Comparison of ENCODE assay signal across 9 mouse cellular contexts in the genomic region with DNA sequence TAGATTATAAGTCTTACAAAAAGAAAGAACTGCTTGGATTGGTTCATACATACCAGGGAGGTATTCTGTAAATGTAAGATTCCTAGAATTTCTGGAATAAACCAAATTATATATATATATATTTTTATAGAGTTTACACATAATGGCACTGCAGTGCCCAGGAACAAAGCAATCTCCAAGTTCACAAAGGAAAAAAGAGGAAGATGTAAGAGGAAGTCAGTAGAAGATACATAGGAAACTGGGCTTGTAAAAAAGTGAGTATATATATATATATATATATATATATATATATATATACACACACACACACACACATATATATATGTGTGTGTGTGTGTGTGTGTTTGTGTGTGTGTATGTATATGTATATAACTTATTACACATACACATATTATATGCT. TPM values are rescaled to one million over a fixed set of nuclear protein-coding genes. Genes with fewer than 3 reads are reported as not detected.
ATAC-seq and TF ChIP-seq lines count a peak whose summit lies in the region.
"Not testable (repeated sequence)": the region's sequence is repeated elsewhere in the genome, so short reads cannot be mapped to it uniquely, and the experiment has no call there.
"Had no signal": no experiment of that assay in that cellular context is flagged by ENCODE, and none has a peak within 500 bp of the region (broad histone marks: within the 10 kb centered on the region; RNA-seq: fewer than 3 reads in every experiment).

No protein-coding gene starts in this region.

- H3K27ac ChIP-seq in bone marrow macrophage, adult 2 months (ENCODE audit: insufficient read depth, low read depth, low read length): peak overlapping the region; percentile 93

- not testable (repeated sequence) for H3K4me3 ChIP-seq in bone marrow macrophage, adult 2 months (ENCODE audit: insufficient read depth, low read length)

- TF ChIP-seq CTCF in bone marrow macrophage, adult 2 months (IDR thresholded peaks at IDR 0.05; ENCODE audit: low read depth, low read length): not testable (repeated sequence)

- TF ChIP-seq POLR2A in bone marrow macrophage, adult 2 months (IDR thresholded peaks at IDR 0.05; ENCODE audit: borderline replicate concordance, low read depth, low read length): not testable (repeated sequence)

- peaks cover 17% of the 10 kb centered on the region for H3K4me1 ChIP-seq in bone marrow macrophage, adult 2 months (ENCODE audit: control insufficient read depth, insufficient read depth, low read length)

- ATAC-seq in common myeloid progenitor, adult 5-6 weeks (replicated peaks; ENCODE audit: low read depth, poor library complexity, severe bottlenecking): 0 out of 2 replicates have a peak, but pooled peaks have one; percentile 59
- ATAC-seq in granulocyte monocyte progenitor cell, adult 5-6 weeks (replicated peaks; ENCODE audit: poor library complexity, severe bottlenecking): peak; percentile 71; the same call in 1 of the 2 replicates
- peak; percentile 60 for ATAC-seq in megakaryocyte, adult 5-6 weeks (ENCODE audit: poor library complexity, severe bottlenecking)
- peak; percentile 59 for ATAC-seq in megakaryocyte progenitor cell, adult 5-6 weeks (replicated peaks; ENCODE audit: poor library complexity)

RNA-seq across cellular contexts. Expression of a gene that starts 50.2 kb away (rescaled TPM):
- 0.13 and 0.16 TPM in 2 replicates for polyA plus RNA-seq in bone marrow macrophage, adult 2 months (2012; ENCODE audit: insufficient read depth, insufficient read length, missing spikeins)
- 0.05 and 0.46 TPM in 2 replicates for total RNA-seq in common myeloid progenitor, adult 5-6 weeks (2017)
- total RNA-seq in granulocyte monocyte progenitor cell, adult 5-6 weeks (2014; fragmentation: Nextera tagmentation): not detected in 2 replicates
- total RNA-seq in granulocyte monocyte progenitor cell, adult 5-6 weeks (2017): 0.04 and 0.15 TPM in 2 replicates
- total RNA-seq in megakaryocyte, adult 5-6 weeks (2015): not detected in 2 replicates
- total RNA-seq in megakaryocyte, adult 5-6 weeks (2017): not detected in 2 replicates
- 0.02 and 0.34 TPM in 2 replicates for total RNA-seq in megakaryocyte progenitor cell, adult 5-6 weeks (2015)
- total RNA-seq in megakaryocyte progenitor cell, adult 5-6 weeks (2017): not detected in 2 replicates
- total RNA-seq: CH12.LX, MEL had no signal
- polyA plus RNA-seq: CD4-positive, CD25-positive, alpha-beta regulatory T cell, adult 4 months; G1E had no signal

RNA-seq across cellular contexts. Expression of a gene that starts 50.3 kb away (rescaled TPM):
- polyA plus RNA-seq in bone marrow macrophage, adult 2 months (2012; ENCODE audit: insufficient read depth, insufficient read length, missing spikeins): 0.44 and 1.1 TPM in 2 replicates
- total RNA-seq in common myeloid progenitor, adult 5-6 weeks (2017): 3.3 and 5.5 TPM in 2 replicates
- total RNA-seq in granulocyte monocyte progenitor cell, adult 5-6 weeks (2014; fragmentation: Nextera tagmentation): not detected in 2 replicates
- total RNA-seq in granulocyte monocyte progenitor cell, adult 5-6 weeks (2017): 1.0 and 2.3 TPM in 2 replicates
- total RNA-seq in megakaryocyte, adult 5-6 weeks (2015): 0.21 TPM in 1 of 2 replicates, not detected in the other
- total RNA-seq in megakaryocyte, adult 5-6 weeks (2017): 0.49 TPM in 1 of 2 replicates, not detected in the other
- 0.17 and 0.54 TPM in 2 replicates for total RNA-seq in megakaryocyte progenitor cell, adult 5-6 weeks (2015)
- total RNA-seq in megakaryocyte progenitor cell, adult 5-6 weeks (2017): 1.2 TPM in 1 of 2 replicates, not detected in the other
- total RNA-seq: CH12.LX, MEL had no signal
- polyA plus RNA-seq: G1E had no signal
